Mouse (Mus musculus) heart, embryonic 13.5 days (tissue): Measurements from ENCODE around the gene Neurl4. TPM values are rescaled to one million over a fixed set of nuclear protein-coding genes. Genes with fewer than 3 reads are reported as not detected.

Experiments used
- ATAC-seq: fragments of 200-750 bp; cut with Nextera tagmentation; 2 replicates; pipeline ENCODE4 v1.8.0; 2017; ENCODE audit warnings: moderate TSS enrichment; ENCODE audit not compliant: insufficient number of reproducible peaks, low FRiP score, low TSS enrichment; ENCODE audit errors: extremely low read depth
- H3K27ac ChIP-seq: fragments of 300-500 bp; sonication (generic); replicated peaks from 2 replicates; pipeline ENCODE4 v1.5.1; 2015; ENCODE audit warnings: moderate library complexity, mild to moderate bottlenecking, inconsistent platforms
- H3K27me3 ChIP-seq: fragments of 300-500 bp; sonication (generic); replicated peaks from 2 replicates; pipeline ENCODE4 v1.6.1; 2015; ENCODE audit warnings: mild to moderate bottlenecking, inconsistent platforms
- H3K36me3 ChIP-seq: fragments of 300-500 bp; sonication (generic); 2 replicates; pipeline ENCODE4 v1.6.1; 2015; ENCODE audit warnings: mild to moderate bottlenecking, inconsistent platforms
- H3K4me1 ChIP-seq: fragments of 300-500 bp; sonication (generic); 2 replicates; pipeline ENCODE4 v1.6.1; 2015; ENCODE audit warnings: inconsistent platforms
- H3K4me2 ChIP-seq: fragments of 300-500 bp; sonication (generic); 2 replicates; pipeline ENCODE4 v1.6.1; 2015; ENCODE audit warnings: inconsistent platforms, mild to moderate bottlenecking, moderate library complexity
- H3K4me3 ChIP-seq: fragments of 300-500 bp; sonication (generic); 2 replicates; pipeline ENCODE4 v1.5.1; 2015; ENCODE audit warnings: moderate library complexity, mild to moderate bottlenecking, inconsistent platforms
- H3K9ac ChIP-seq: fragments of 300-500 bp; sonication (generic); 2 replicates; pipeline ENCODE4 v1.6.1; 2015; ENCODE audit warnings: inconsistent platforms, mild to moderate bottlenecking, moderate library complexity
- H3K9me3 ChIP-seq: fragments of 300-500 bp; sonication (generic); 2 replicates; pipeline ENCODE4 v1.6.1; 2016; ENCODE audit warnings: inconsistent platforms
- WGBS: fragments of 180-500 bp; shearing (Covaris S2); methylation state at CpG from one replicate; pipeline ENCODE4 v1.1.7; 2015; ENCODE audit warnings: mixed read lengths; 5-methylcytosine and 5-hydroxymethylcytosine counted together
- polyA plus RNA-seq: library from polyadenylated mRNA; unstranded; fragments of >200 nt; fragmentation: Nextera tagmentation; extraction: Ambion mirVana; gene quantifications from 2 replicates; pipeline ENCODE4 v1.2.1, GENCODE M21; 2015

Neurl4 gene
- polyA plus RNA-seq, 1 experiment from 2014 or later = 7.8 TPM

DNA sequence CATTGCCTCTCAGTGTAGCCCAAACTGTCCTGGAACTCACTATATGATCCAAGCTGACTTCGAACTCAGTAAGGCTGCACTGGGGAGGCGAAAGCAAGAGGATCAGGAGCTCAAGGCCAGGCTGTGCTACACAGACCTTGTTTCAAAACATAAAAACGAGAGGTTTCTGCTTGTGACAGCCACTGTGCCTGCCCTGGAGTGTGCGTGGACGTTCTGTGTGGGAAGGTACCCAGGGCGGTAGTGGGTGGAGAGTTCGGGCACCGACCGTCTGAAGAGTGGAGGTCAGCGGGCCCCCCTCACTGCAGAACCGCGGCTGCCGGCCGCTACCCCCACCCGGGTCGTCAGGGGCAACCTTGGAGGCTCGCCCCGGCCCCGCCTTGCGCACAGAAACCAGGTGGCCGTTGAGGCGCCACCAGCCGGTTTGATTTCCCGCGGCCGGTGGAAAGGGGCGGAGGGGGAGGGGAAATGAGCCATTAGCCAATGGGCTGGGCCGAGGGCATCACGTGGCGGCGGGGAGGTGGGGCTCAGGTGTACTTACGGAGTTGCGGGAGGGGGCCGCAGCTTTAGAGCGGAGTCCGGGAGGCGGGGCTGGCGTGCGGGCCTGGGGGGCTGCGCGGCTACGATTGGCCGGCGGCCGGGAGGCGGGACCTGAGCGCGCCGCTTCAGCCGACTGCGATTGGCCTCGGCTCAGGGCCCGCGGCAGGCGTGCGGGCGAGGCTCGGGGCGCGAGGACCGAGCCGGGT lies 34.4 kb downstream of the Neurl4 start, which contains the start of gene Ybx2:
Gene Ybx2, plus strand, starts transcription at position 660 of the 743 bp plus-strand sequence.
- no peaks in the 10 kb centered on the region for H3K36me3 ChIP-seq
- ATAC-seq = peak; percentile 91
- H3K4me1 ChIP-seq = peaks cover 37% of the 10 kb centered on the region
- H3K4me3 ChIP-seq = peak within 1 kb of the TSS; percentile 64
- peak within 1 kb of the TSS; percentile 53 for H3K27ac ChIP-seq
- H3K9ac ChIP-seq = peak within 1 kb of the TSS; percentile 83
- H3K4me2 ChIP-seq = peak within 1 kb of the TSS; percentile 93
- H3K9me3 ChIP-seq = no peaks in the 10 kb centered on the region
- whole genome bisulfite sequencing = 2% methylated on average over 61 of the region's 62 CpGs
- peaks cover 53% of the 10 kb centered on the region for H3K27me3 ChIP-seq

DNA sequence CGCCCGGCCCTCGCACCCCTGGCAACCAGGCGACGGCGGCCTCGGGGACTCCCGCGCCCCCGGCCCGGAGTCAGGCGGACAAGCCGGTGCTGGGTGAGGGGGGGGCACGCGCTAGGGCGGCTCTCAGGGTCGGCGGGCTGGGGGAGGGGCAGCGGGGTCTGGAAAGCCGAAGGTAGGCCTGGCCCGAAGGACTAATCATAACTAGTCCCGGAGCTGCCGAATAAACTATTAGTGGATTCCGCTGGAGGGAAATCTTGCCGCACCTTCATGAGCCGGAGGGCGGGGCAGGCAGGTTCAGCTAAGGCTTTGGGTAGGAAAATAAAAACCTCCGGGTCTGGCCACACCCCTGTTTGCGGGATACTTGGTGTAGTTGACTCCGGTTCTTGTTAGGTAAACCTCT lies 35.3 kb downstream of the Neurl4 start:
- no peaks in the 10 kb centered on the region for H3K36me3 ChIP-seq
- H3K4me2 ChIP-seq = peak overlapping the region; percentile 93
- no peak for ATAC-seq
- H3K9me3 ChIP-seq = no peaks in the 10 kb centered on the region
- H3K27me3 ChIP-seq = peaks cover 57% of the 10 kb centered on the region
- H3K4me1 ChIP-seq = peaks cover 37% of the 10 kb centered on the region
- peak overlapping the region; percentile 64 for H3K4me3 ChIP-seq
- 2% methylated on average over 27 of the region's 30 CpGs for WGBS
- peak overlapping the region; percentile 53; the same call in 1 of the 2 replicates for H3K27ac ChIP-seq
- peak overlapping the region; percentile 83 for H3K9ac ChIP-seq

DNA sequence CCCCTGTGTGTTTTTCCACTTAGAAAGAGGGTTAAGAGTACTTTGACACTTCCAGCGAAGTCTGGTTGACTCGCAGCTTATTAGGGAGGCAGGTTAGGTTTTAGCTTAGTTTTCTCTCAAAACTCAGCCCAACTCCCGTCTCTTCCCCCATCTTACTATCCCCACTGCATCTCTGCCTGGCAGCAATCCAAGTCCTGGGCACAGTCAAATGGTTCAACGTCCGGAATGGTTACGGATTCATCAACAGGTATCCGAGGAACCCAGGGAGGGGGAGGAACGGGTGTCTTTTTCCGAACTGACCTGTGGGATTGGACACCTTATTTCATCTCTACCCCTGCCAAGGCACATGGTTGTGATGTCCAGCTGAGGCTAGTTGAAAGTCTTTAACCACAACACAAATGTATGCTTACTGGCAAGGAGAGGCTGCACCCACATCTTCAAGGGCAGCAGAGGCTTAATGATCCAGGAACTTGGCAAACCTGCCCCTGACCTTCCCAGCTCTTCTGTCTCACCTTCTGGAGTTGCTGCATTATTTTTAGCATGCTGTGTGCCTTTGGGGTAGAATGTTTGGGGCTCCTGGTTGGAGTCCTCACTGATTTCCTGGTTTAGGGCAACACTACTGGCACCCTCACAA lies 36.0 kb downstream of the Neurl4 start:
- H3K9me3 ChIP-seq = no peaks in the 10 kb centered on the region
- peak overlapping the region; percentile 64 for H3K4me3 ChIP-seq
- peak overlapping the region; percentile 93 for H3K4me2 ChIP-seq
- H3K27ac ChIP-seq = peak overlapping the region; percentile 53
- H3K36me3 ChIP-seq = peaks cover 4% of the 10 kb centered on the region; the same call in 1 of the 2 replicates
- peaks cover 37% of the 10 kb centered on the region for H3K4me1 ChIP-seq
- no peak for ATAC-seq
- peaks cover 57% of the 10 kb centered on the region for H3K27me3 ChIP-seq
- WGBS = 45% methylated on average over 9 of the region's 9 CpGs
- peak overlapping the region; percentile 83 for H3K9ac ChIP-seq

DNA sequence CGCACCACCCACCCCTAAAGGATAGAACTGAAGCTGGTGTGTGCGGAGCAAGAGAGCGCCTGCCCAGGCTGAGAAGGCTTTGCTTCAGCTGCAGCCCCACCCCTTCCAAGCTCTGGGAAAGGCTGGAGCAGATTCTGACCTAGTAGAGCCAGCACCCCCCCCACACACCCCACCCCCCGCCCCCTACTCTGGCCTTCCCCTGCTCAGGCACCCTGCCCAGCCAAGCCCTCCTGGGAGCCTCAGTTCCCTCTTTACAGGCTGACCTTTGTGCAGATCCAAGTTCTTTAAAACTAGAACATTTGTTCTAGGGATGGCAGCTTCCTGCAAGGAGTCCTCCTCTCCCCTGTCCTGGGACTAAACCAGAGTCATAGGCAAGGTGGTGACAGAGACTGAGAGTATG lies 36.5 kb downstream of the Neurl4 start:
- H3K9me3 ChIP-seq = no peaks in the 10 kb centered on the region
- H3K27me3 ChIP-seq = peaks cover 58% of the 10 kb centered on the region
- peak overlapping the region; percentile 53; the same call in 1 of the 2 replicates for H3K27ac ChIP-seq
- no peak for ATAC-seq
- peaks cover 9% of the 10 kb centered on the region for H3K36me3 ChIP-seq
- peak overlapping the region; percentile 83 for H3K9ac ChIP-seq
- peaks cover 37% of the 10 kb centered on the region for H3K4me1 ChIP-seq
- 23% methylated on average over 4 of the region's 4 CpGs for WGBS
- peak overlapping the region; percentile 93 for H3K4me2 ChIP-seq
- peak overlapping the region; percentile 64 for H3K4me3 ChIP-seq

DNA sequence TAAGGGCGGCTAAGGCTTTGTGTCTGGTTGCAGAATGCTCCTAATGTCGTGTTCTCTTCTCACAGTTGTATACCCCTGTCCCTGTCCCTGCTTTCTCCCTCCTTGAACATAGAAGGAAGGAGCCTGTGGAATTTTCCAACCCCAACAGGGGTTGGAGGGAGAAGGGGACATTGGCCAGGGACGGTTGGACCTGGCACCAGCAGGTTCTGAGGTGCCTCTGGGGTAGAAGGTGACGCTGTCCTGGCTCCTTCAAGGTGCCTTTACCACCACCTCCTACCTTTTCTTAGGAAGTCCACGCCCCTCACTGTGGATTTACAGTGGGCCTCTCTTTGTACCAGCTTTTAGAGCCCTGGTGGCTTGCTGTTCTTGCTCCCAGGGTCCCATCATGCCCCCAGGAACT lies 37.0 kb downstream of the Neurl4 start:
- H3K36me3 ChIP-seq = peaks cover 14% of the 10 kb centered on the region
- no peak overlapping the region for H3K4me2 ChIP-seq
- ATAC-seq = no peak
- no peak overlapping the region for H3K4me3 ChIP-seq
- peak overlapping the region; percentile 53; the same call in 1 of the 2 replicates for H3K27ac ChIP-seq
- peaks cover 37% of the 10 kb centered on the region for H3K4me1 ChIP-seq
- peak overlapping the region; percentile 83; the same call in 1 of the 2 replicates for H3K9ac ChIP-seq
- H3K9me3 ChIP-seq = no peaks in the 10 kb centered on the region
- H3K27me3 ChIP-seq = peaks cover 62% of the 10 kb centered on the region
- WGBS = 53% methylated on average over 5 of the region's 5 CpGs

DNA sequence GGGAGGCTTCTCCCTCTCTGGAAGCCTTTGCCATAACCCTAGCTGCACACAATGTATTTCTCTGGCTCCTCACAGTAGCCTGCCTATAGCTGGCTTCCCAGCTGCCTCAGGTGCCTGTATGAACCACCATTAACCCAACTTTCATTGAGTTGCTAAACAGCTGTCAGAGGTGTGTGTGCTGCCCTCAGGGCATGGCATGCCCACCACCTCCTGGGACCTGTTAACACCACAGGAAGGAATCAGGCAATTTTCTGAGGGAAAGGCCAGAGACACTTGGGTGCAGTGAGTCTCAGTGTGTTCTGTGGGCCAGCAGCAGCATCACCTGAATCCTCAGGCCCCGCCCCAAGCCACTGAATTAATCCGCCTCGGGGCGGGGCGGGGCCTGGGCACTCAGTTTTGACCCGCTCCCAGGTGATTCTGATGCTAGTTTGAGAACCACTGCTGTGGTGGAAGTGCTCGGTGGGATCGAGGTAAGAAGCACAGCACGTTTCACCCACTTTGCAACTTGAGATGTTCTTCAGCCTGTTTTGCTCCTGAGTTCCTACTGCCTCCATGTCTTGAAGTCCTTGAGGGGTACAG lies 37.6 kb downstream of the Neurl4 start:
- Histone ChIP-seq H3K27me3 (peaks cover 67% of the 10 kb centered on the region), H3K9ac (no peak overlapping the region)
- WGBS = 32% methylated on average over 9 of the region's 9 CpGs

DNA sequence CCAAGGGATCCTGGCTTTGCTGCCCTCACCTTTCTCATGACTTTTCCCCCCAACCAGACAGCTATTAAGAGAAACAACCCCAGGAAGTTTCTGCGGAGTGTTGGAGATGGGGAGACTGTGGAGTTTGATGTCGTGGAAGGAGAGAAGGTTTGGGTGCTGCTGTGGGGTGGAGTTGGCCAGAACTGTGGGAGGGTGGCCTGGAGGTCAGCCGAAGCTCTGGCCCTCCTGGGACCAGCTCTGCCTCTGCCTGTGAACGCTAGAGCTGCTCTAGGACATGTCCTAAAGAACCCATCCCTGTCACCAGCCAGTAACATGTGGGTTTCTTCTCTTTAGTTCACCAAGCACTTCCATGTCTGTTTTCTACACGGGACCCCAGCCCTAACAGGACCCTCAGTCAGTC lies 38.3 kb downstream of the Neurl4 start:
- Histone ChIP-seq H3K4me1 (peaks cover 37% of the 10 kb centered on the region), H3K4me2 (no peak overlapping the region), H3K4me3 (no peak overlapping the region; the same call in 1 of the 2 replicates), H3K27me3 (peaks cover 70% of the 10 kb centered on the region), H3K9me3 (no peaks in the 10 kb centered on the region), H3K9ac (peak overlapping the region; percentile 14; the same call in 1 of the 2 replicates), H3K27ac (no peak overlapping the region), H3K36me3 (peaks cover 26% of the 10 kb centered on the region)
- 64% methylated on average over 5 of the region's 5 CpGs for WGBS
- ATAC-seq = no peak

More for the DNA sequence above, 37.6 kb downstream of the Neurl4 start:
- no peaks in the 10 kb centered on the region for H3K9me3 ChIP-seq
- no peak for ATAC-seq
- peaks cover 20% of the 10 kb centered on the region for H3K36me3 ChIP-seq
- no peak overlapping the region for H3K4me2 ChIP-seq
- H3K4me3 ChIP-seq = no peak overlapping the region
- peaks cover 37% of the 10 kb centered on the region for H3K4me1 ChIP-seq
- no peak overlapping the region for H3K27ac ChIP-seq

DNA sequence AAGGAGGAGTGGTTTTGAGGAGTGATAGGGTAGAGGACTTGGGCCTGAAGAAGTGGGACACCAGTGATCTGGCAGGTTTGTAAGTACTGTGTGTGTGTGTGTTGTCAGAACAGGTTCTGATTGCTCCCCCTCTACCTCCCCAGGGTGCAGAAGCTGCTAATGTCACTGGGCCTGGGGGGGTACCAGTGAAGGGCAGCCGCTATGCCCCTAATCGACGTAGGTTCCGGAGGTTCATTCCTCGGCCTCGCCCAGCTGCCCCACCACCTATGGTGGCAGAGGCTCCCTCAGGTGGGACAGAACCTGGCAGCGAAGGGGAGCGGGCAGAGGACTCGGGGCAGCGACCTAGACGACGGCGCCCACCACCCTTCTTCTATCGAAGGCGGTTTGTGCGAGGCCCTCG lies 38.9 kb downstream of the Neurl4 start:
- Histone ChIP-seq H3K4me1 (peaks cover 32% of the 10 kb centered on the region), H3K9ac (0 out of 2 replicates have a peak overlapping the region, but pooled peaks have one; percentile 14), H3K4me3 (no peak overlapping the region), H3K9me3 (no peaks in the 10 kb centered on the region), H3K27ac (no peak overlapping the region), H3K4me2 (no peak overlapping the region), H3K27me3 (peaks cover 68% of the 10 kb centered on the region), H3K36me3 (peaks cover 32% of the 10 kb centered on the region)
- ATAC-seq = no peak
- 88% methylated on average over 17 of the region's 17 CpGs for WGBS

DNA sequence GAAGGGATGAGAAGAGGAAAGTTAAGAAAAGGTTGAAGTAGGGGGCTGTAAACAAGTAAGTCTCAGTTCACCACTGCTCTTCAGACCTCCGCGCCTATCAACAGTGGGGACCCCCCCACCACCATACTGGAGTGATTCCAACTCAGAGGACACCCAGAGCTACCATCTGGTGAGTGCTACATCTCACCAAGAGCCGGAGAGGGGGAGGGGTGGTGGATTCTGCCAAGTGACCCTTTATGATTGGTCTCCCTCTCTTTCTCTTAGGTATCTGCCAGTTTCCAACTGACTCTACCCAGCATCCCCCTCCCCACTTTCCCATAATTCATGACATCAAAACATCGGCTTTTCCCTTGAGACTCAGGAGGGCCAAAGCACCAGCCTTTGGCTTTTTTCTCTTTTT lies 40.1 kb downstream of the Neurl4 start:
- WGBS = 65% methylated on average over 4 of the region's 4 CpGs
- Histone ChIP-seq H3K4me1 (peaks cover 31% of the 10 kb centered on the region), H3K9me3 (no peaks in the 10 kb centered on the region), H3K9ac (no peak overlapping the region), H3K4me2 (no peak overlapping the region), H3K27me3 (peaks cover 60% of the 10 kb centered on the region), H3K4me3 (no peak overlapping the region), H3K36me3 (peaks cover 43% of the 10 kb centered on the region), H3K27ac (no peak overlapping the region)
- ATAC-seq = no peak

DNA sequence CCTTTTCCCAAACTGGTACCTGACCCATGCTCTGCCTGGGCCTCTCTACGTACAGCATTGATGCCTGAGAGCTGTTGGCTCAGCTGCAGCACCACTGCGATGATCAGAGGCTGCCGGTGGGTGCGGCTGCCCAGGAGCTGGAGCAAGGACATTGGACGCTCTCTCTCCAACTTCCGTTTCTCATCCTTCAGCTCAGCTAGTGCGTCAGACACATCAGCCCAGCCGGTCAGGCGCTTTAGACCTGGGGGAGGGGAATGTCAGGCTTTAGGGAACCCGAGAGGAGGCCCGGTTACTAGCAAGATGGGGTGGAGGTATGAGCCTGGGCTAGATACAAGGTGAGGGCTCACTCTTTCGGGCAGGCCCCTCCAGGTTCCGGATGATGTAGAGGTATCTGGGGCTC lies 44.3 kb downstream of the Neurl4 start:
- no peak overlapping the region for H3K27ac ChIP-seq
- H3K9me3 ChIP-seq = no peaks in the 10 kb centered on the region
- peak overlapping the region; percentile 89; the same call in 1 of the 2 replicates for H3K4me2 ChIP-seq
- H3K4me3 ChIP-seq = no peak overlapping the region
- peaks cover 31% of the 10 kb centered on the region for H3K4me1 ChIP-seq
- H3K9ac ChIP-seq = no peak overlapping the region
- no peak for ATAC-seq
- peaks cover 45% of the 10 kb centered on the region for H3K36me3 ChIP-seq
- peaks cover 20% of the 10 kb centered on the region for H3K27me3 ChIP-seq
- 68% methylated on average over 13 of the region's 13 CpGs for WGBS
